Mouse (Mus musculus): ENCODE measurements around the gene Cacna1g.
A peak's percentile ranks its signal among the peaks of the same experiment; 100 is the strongest.

Gene Cacna1g

GRCm38 (mm10) chr11:94473707-94474543 lies at the start of gene Cacna1g:
TSS of gene Cacna1g (minus strand) at chr11:94474198.
- peak; percentile 81 for DNase-seq (ENCODE audit: low spot score)

- DNase-seq (ENCODE audit: low spot score), result peak; percentile 40
Observed at GRCm38 (mm10) chr11:94521219-94521843, 47.3 kb upstream of the Cacna1g start, which contains the start of gene Mycbpap. TSS of gene Mycbpap (minus strand) at chr11:94521742.

- DNase-seq (ENCODE audit: low spot score), result no peak
Observed at GRCm38 (mm10) chr11:94513452-94513851, 39.5 kb upstream of the Cacna1g start.

- DNase-seq (ENCODE audit: low spot score), result no peak
Observed at GRCm38 (mm10) chr11:94508976-94509375, 35.0 kb upstream of the Cacna1g start.

- DNase-seq (ENCODE audit: low spot score), result no peak
Observed at GRCm38 (mm10) chr11:94501482-94501881, 27.5 kb upstream of the Cacna1g start.

- DNase-seq (ENCODE audit: low spot score), result no peak
Observed at GRCm38 (mm10) chr11:94500362-94500761, 26.4 kb upstream of the Cacna1g start.

GRCm38 (mm10) chr11:94499661-94500152 lies 25.7 kb upstream of the Cacna1g start, which contains the start of gene Epn3:
TSS of gene Epn3 (minus strand) at chr11:94499974.
- peak; percentile 63 for DNase-seq (ENCODE audit: low spot score)

- no peak for DNase-seq (ENCODE audit: low spot score)
Observed at GRCm38 (mm10) chr11:94499035-94499434, 25.0 kb upstream of the Cacna1g start.

GRCm38 (mm10) chr11:94498093-94498996 lies 24.3 kb upstream of the Cacna1g start:
- peak; percentile 60 for DNase-seq (ENCODE audit: low spot score)

GRCm38 (mm10) chr11:94495415-94495814 lies 21.4 kb upstream of the Cacna1g start:
- DNase-seq (ENCODE audit: low spot score), result no peak

- no peak for DNase-seq (ENCODE audit: low spot score)
Observed at GRCm38 (mm10) chr11:94491749-94492099, 17.7 kb upstream of the Cacna1g start.

- DNase-seq (ENCODE audit: low spot score), result no peak
Observed at GRCm38 (mm10) chr11:94491035-94491748, 17.2 kb upstream of the Cacna1g start.

GRCm38 (mm10) chr11:94489745-94490144 lies 15.7 kb upstream of the Cacna1g start:
- no peak for DNase-seq (ENCODE audit: low spot score)

GRCm38 (mm10) chr11:94488767-94489533 lies 15.0 kb upstream of the Cacna1g start:
- DNase-seq (ENCODE audit: low spot score), result no peak

GRCm38 (mm10) chr11:94486001-94486400 lies 12.0 kb upstream of the Cacna1g start, which contains the start of gene Spata20:
TSS of gene Spata20 (minus strand) at chr11:94486179.
- peak; percentile 89 for DNase-seq (ENCODE audit: low spot score)

- no peak for DNase-seq (ENCODE audit: low spot score)
Observed at GRCm38 (mm10) chr11:94485223-94485622, 11.2 kb upstream of the Cacna1g start.

GRCm38 (mm10) chr11:94484636-94485035 lies 10.6 kb upstream of the Cacna1g start:
- DNase-seq (ENCODE audit: low spot score), result no peak

- no peak for DNase-seq (ENCODE audit: low spot score)
Observed at GRCm38 (mm10) chr11:94483921-94484320, 9.9 kb upstream of the Cacna1g start.

GRCm38 (mm10) chr11:94483436-94483835 lies 9.4 kb upstream of the Cacna1g start:
- DNase-seq (ENCODE audit: low spot score), result no peak

GRCm38 (mm10) chr11:94482738-94483137 lies 8.7 kb upstream of the Cacna1g start:
- DNase-seq (ENCODE audit: low spot score), result no peak

- DNase-seq (ENCODE audit: low spot score), result no peak
Observed at GRCm38 (mm10) chr11:94481963-94482362, 8.0 kb upstream of the Cacna1g start.
